Mouse (Mus musculus) megakaryocyte, embryonic 14.5 days (primary cell): ENCODE results near the gene Cd180. TPM values are rescaled to one million over a fixed set of nuclear protein-coding genes. Genes with fewer than 3 reads are reported as not detected.
"Not testable (repeated sequence)": the region's sequence is repeated elsewhere in the genome, so short reads cannot be mapped to it uniquely, and the experiment has no call there.

ENCODE experiments used
- H3K27me3 ChIP-seq: replicated peaks from 2 replicates; pipeline ENCODE3; 2012; ENCODE audit warnings: inconsistent platforms
- H3K36me3 ChIP-seq: replicated peaks from 2 replicates; pipeline ENCODE3; 2012; ENCODE audit warnings: low read length, inconsistent platforms, mixed read lengths
- H3K4me1 ChIP-seq: 2 replicates; pipeline ENCODE4 v1.6.1; 2012; ENCODE audit warnings: inconsistent platforms
- H3K4me3 ChIP-seq: replicated peaks from 2 replicates; pipeline ENCODE3; 2012; ENCODE audit warnings: moderate library complexity, mild to moderate bottlenecking, inconsistent platforms
- H3K9me3 ChIP-seq: 2 replicates; pipeline ENCODE4 v1.6.1; 2012; ENCODE audit warnings: inconsistent platforms
- FLI1 ChIP-seq: IDR thresholded peaks from 2 replicates; pipeline ENCODE4 v1.6.1; 2012; ENCODE audit warnings: low read length, inconsistent platforms, mixed read lengths
- GATA1 ChIP-seq: IDR thresholded peaks from 3 replicates; pipeline ENCODE4 v1.6.1; 2012; ENCODE audit warnings: mixed read lengths, low read length, inconsistent platforms, borderline replicate concordance
- polyA plus RNA-seq: library from polyadenylated mRNA; stranded (reverse); fragments of >175 nt; gene quantifications from 2 replicates; pipeline ENCODE4 v1.2.3, GENCODE M21; 2012; ENCODE audit warnings: low replicate concordance; ENCODE audit not compliant: insufficient read depth

Gene Cd180
- polyA plus RNA-seq, 1 experiment, result 1.5 TPM

DNA sequence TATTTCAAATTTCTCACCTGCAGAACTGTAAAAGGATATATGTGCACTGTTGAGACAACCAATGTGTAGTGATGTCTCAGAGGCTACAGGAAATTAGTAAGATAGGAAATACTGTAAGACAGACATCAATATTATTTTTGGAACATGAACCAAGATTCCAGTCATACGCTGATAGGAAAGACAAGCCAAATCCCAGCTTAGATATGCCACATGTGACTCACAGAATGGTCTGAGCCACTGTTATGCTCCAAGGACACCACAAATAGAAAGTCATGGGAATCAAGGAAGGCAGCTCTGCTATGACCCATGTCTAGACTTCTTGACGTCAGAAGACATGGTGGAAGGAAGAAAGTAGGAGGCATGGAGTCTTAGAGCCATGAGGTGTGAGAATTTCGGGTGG lies 19.3 kb upstream of the Cd180 start:
- Histone ChIP-seq H3K4me1 (peaks cover 42% of the 10 kb centered on the region), H3K27me3 (no peaks in the 10 kb centered on the region), H3K36me3 (no peaks in the 10 kb centered on the region), H3K4me3 (no peak overlapping the region), H3K9me3 (peaks cover 4% of the 10 kb centered on the region; the same call in 1 of the 2 replicates)
- TF ChIP-seq FLI1 (no peak), GATA1 (no peak)

DNA sequence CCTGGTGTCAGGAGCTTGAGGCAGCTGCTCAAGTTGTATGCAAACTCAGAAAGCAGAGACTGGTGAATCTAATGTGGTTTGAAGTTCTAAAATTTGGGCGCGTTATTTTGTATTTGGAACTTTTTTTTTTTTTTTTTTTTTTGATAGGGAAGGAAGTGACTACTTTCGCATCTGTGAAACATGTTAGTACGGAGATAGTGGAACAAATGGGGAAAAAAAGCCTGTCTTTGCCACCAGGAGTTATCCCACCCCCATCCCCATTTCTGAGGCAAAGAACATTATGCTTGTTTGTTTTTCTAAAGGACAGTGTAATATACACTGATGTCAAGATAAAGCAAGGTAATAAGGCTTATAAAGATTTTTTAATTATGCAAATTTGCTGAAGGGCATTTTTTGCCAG lies 15.8 kb upstream of the Cd180 start:
- not testable (repeated sequence) for H3K4me3 ChIP-seq, H3K36me3 ChIP-seq, H3K9me3 ChIP-seq, H3K27me3 ChIP-seq
- H3K4me1 ChIP-seq, result peaks cover 36% of the 10 kb centered on the region

DNA sequence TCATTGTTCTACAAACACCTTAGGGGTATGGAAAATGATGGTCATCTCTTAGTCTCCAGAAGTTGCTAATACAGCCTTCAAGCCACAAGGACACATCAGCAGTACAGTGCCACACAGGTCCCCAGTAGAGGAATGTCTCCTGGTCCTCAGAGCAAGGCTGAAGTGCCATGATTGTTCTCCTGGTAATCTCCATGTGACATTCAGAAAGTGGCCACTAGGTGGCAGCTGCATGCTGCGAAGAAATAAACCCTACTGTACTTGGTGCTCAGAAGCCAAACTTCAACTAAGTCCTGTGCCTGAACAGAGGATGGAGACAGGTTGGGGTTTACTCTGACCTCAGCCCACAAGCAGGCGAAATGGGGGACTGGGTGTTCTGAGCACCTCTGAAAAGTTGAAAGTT lies 14.9 kb upstream of the Cd180 start:
- no peak for TF ChIP-seq GATA1
- no peak for TF ChIP-seq FLI1
- no peaks in the 10 kb centered on the region for H3K27me3 ChIP-seq
- no peak overlapping the region for H3K4me3 ChIP-seq
- peaks cover 37% of the 10 kb centered on the region for H3K4me1 ChIP-seq
- H3K36me3 ChIP-seq, result no peaks in the 10 kb centered on the region
- no peaks in the 10 kb centered on the region for H3K9me3 ChIP-seq

GRCm38 (mm10) chr13:102684890-102685289 lies 8.5 kb upstream of the Cd180 start:
- no peaks in the 10 kb centered on the region for H3K9me3 ChIP-seq
- no peak overlapping the region for H3K4me3 ChIP-seq
- H3K36me3 ChIP-seq, result no peaks in the 10 kb centered on the region
- no peaks in the 10 kb centered on the region for H3K27me3 ChIP-seq
- TF ChIP-seq GATA1 (no peak), FLI1 (no peak)
- H3K4me1 ChIP-seq, result peaks cover 38% of the 10 kb centered on the region

DNA sequence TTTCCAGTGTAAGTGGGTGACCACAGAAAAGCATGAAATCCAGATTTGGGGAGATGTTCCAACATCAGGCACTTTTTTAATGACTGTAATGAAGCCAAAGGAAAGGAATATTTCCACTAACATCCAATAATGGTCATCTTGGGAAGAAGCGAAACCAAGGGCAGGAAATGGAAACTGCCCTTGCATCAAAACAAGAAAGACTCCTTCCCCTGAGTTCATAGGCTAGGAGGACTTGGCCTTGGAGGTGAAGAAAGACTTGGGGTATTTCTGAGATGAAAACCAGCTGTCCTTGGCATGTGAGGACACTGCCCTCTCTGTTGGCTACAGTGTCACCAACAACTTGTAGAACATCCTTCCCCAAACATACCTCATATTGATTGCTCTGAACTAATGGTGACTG lies 5.2 kb upstream of the Cd180 start:
- H3K9me3 ChIP-seq, result no peaks in the 10 kb centered on the region
- H3K4me3 ChIP-seq, result no peak overlapping the region
- TF ChIP-seq GATA1, result no peak
- TF ChIP-seq FLI1, result no peak
- peaks cover 44% of the 10 kb centered on the region for H3K4me1 ChIP-seq
- no peaks in the 10 kb centered on the region for H3K36me3 ChIP-seq
- no peaks in the 10 kb centered on the region for H3K27me3 ChIP-seq

GRCm38 (mm10) chr13:102689201-102690090 lies 3.9 kb upstream of the Cd180 start:
- peaks cover 57% of the 10 kb centered on the region for H3K4me1 ChIP-seq
- no peak for TF ChIP-seq FLI1
- no peak for TF ChIP-seq GATA1
- H3K4me3 ChIP-seq, result peak overlapping the region; percentile 67
- H3K27me3 ChIP-seq, result no peaks in the 10 kb centered on the region
- no peaks in the 10 kb centered on the region for H3K9me3 ChIP-seq
- H3K36me3 ChIP-seq, result no peaks in the 10 kb centered on the region

GRCm38 (mm10) chr13:102690184-102690583 lies 3.2 kb upstream of the Cd180 start:
- no peak overlapping the region for H3K4me3 ChIP-seq
- TF ChIP-seq GATA1 (no peak), FLI1 (no peak)
- H3K36me3 ChIP-seq, result no peaks in the 10 kb centered on the region
- H3K9me3 ChIP-seq, result no peaks in the 10 kb centered on the region
- H3K4me1 ChIP-seq, result peaks cover 65% of the 10 kb centered on the region
- H3K27me3 ChIP-seq, result no peaks in the 10 kb centered on the region

- Histone ChIP-seq H3K27me3 (no peaks in the 10 kb centered on the region), H3K4me3 (no peak overlapping the region), H3K36me3 (no peaks in the 10 kb centered on the region), H3K4me1 (peaks cover 77% of the 10 kb centered on the region), H3K9me3 (no peaks in the 10 kb centered on the region)
- TF ChIP-seq FLI1, result no peak
- no peak for TF ChIP-seq GATA1
These were observed 1.8 kb upstream of the Cd180 start for GRCm38 (mm10) chr13:102691408-102692150.

DNA sequence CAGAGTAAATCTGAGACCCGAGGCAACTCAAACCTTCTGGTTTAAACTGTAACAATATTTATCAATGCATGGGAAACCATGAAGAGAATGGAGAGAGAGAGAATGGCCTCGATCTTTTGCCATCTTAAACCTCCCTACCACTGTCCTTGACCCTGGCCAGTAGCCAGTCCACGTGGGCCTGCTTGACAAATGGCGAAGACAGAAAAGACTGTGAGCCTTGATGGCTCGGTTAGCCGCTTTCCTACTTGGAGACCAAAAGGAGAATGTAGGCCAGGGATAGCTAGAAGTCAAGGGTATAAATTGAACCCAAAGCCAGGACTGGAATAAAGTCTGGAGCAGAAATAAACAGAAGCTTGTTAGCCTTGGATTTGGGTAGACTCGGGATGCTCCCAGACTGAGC lies 796 bp downstream of the Cd180 start:
- Histone ChIP-seq H3K36me3 (peaks cover 11% of the 10 kb centered on the region), H3K9me3 (no peaks in the 10 kb centered on the region), H3K4me1 (peaks cover 82% of the 10 kb centered on the region), H3K27me3 (no peaks in the 10 kb centered on the region), H3K4me3 (peak overlapping the region; percentile 89)
- TF ChIP-seq FLI1, result no peak
- no peak for TF ChIP-seq GATA1

DNA sequence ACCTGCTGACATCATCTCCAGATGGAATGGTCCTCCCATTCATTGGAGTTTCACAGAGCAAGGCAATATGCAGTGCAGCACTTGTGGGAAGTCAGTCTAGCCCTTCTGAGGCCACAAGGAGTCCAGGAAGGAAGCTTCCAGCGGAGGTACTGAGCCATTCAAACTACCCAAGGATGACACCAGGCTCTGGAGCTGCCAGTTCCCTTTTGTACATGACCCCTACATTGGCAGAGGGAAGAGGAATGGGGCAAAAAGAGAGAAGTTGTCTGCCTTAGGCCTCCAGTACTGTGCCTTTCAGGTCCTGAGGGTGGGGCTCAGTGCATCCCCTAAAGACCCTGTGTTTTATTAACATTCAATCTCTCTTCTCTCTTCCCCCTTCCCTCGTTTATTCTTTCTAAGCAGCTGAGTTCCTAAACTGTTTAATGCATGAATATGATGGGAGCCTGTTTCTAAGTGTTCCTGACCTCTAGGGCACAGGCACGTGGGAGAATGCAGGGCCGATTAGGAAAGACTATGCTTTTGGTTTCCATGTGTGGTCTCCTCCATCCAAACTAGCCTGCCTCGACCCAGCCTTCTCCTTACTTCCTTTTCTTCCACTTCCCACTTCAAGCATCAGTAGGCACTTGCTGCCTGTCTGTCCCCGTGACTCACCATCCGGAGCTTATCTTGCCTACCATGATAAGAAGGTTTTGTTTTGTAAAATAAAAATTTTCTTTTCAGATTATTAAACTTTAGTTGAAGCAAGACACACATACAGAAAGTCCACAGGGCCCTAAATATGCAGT lies 2.0 kb downstream of the Cd180 start:
- Histone ChIP-seq H3K27me3 (no peaks in the 10 kb centered on the region), H3K9me3 (no peaks in the 10 kb centered on the region), H3K4me3 (peak overlapping the region; percentile 89), H3K36me3 (peaks cover 11% of the 10 kb centered on the region), H3K4me1 (peaks cover 82% of the 10 kb centered on the region)
- no peak for TF ChIP-seq FLI1
- TF ChIP-seq GATA1, result no peak
